Mouse (Mus musculus): Measurements from ENCODE around the gene Samd15.
A peak's percentile ranks its signal among the peaks of the same experiment; 100 is the strongest.
"Not testable (repeated sequence)": the region's sequence is repeated elsewhere in the genome, so short reads cannot be mapped to it uniquely, and the experiment has no call there.

Samd15 gene

GRCm38 (mm10) chr12:87199206-87199972 lies at the start of gene Samd15:
Gene Samd15, plus strand, starts transcription at chr12:87199723.
- DNase-seq: peak; percentile 35 to 48

GRCm38 (mm10) chr12:87154448-87154847 lies 45.1 kb upstream of the Samd15 start:
- DNase-seq: not testable (repeated sequence)

- DNase-seq: no peak
These were observed 42.2 kb upstream of the Samd15 start for GRCm38 (mm10) chr12:87157361-87157760.

- no peak for DNase-seq
These were observed 41.4 kb upstream of the Samd15 start for GRCm38 (mm10) chr12:87158099-87158498.

- DNase-seq: no peak
These were observed 39.2 kb upstream of the Samd15 start for GRCm38 (mm10) chr12:87160310-87160709.

GRCm38 (mm10) chr12:87160815-87161214 lies 38.7 kb upstream of the Samd15 start:
- no peak for DNase-seq

GRCm38 (mm10) chr12:87175194-87175946 lies 24.2 kb upstream of the Samd15 start:
- DNase-seq: no peak

GRCm38 (mm10) chr12:87177631-87178030 lies 21.9 kb upstream of the Samd15 start:
- DNase-seq: no peak

- DNase-seq: no peak
These were observed 6.5 kb upstream of the Samd15 start for GRCm38 (mm10) chr12:87193008-87193407.

- no peak for DNase-seq
These were observed 4.5 kb upstream of the Samd15 start for GRCm38 (mm10) chr12:87195069-87195468.

GRCm38 (mm10) chr12:87196310-87196709 lies 3.2 kb upstream of the Samd15 start:
- DNase-seq: no peak

- no peak for DNase-seq
These were observed 731 bp upstream of the Samd15 start for GRCm38 (mm10) chr12:87198792-87199191.

GRCm38 (mm10) chr12:87199973-87200586 lies 557 bp downstream of the Samd15 start, which contains the start of gene Tmed8:
Gene Tmed8, minus strand, starts transcription at chr12:87200454.
- DNase-seq: peak; percentile 73 to 83

GRCm38 (mm10) chr12:87201694-87202093 lies 2.2 kb downstream of the Samd15 start:
- DNase-seq: no peak

- DNase-seq: not testable (repeated sequence)
These were observed 6.3 kb downstream of the Samd15 start for GRCm38 (mm10) chr12:87205789-87206188.

- DNase-seq: no peak
These were observed 13.5 kb downstream of the Samd15 start for GRCm38 (mm10) chr12:87212844-87213606.

GRCm38 (mm10) chr12:87216053-87216452 lies 16.5 kb downstream of the Samd15 start:
- DNase-seq: no peak

- DNase-seq: no peak
These were observed 18.1 kb downstream of the Samd15 start for GRCm38 (mm10) chr12:87217596-87217995.

GRCm38 (mm10) chr12:87219362-87219761 lies 19.8 kb downstream of the Samd15 start:
- DNase-seq: no peak

GRCm38 (mm10) chr12:87224950-87225349 lies 25.4 kb downstream of the Samd15 start:
- DNase-seq: no peak

GRCm38 (mm10) chr12:87226801-87227200 lies 27.3 kb downstream of the Samd15 start:
- DNase-seq: no peak

- no peak for DNase-seq
These were observed 30.1 kb downstream of the Samd15 start for GRCm38 (mm10) chr12:87229633-87230032.

GRCm38 (mm10) chr12:87230379-87230895 lies 30.9 kb downstream of the Samd15 start:
- DNase-seq: no peak

Measured in cerebellum, adult 18-20 months (tissue).